Mouse (Mus musculus): ENCODE results near the gene Larp4b. TPM values are rescaled to one million over a fixed set of nuclear protein-coding genes. Genes with fewer than 3 reads are reported as not detected.

Gene Larp4b
- polyA plus RNA-seq, 1 experiment from 2014 or later = 31.2 TPM

DNA sequence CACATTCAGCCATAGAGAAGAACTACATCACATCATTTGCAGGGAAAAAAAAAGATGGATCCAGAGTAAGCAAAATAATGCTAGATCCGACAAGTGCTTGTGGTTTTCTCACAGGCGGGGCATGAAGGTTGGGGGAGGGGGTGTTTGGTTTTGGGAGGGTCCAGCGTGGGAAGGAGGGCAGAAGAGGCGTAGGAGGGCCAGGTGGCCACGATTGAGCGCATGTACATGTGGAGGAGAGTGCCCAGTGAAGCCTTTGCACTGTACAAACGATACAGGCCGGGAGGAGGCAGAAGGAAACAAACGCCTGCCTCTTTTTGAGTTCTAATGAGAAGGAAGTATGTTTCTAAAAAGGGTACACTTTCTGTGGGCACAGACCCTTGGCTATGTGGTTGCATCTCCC is 60.1 kb downstream of the Larp4b start:
- peaks cover 63% of the 10 kb centered on the region for H3K36me3 ChIP-seq
- H3K9me3 ChIP-seq = no peaks in the 10 kb centered on the region
- H3K9ac ChIP-seq = no peak overlapping the region
- H3K4me2 ChIP-seq = no peak overlapping the region
- no peaks in the 10 kb centered on the region for H3K4me1 ChIP-seq
- H3K27me3 ChIP-seq = no peaks in the 10 kb centered on the region
- ATAC-seq (ENCODE audit: borderline replicate concordance, extremely low read depth, low FRiP score, low TSS enrichment) = no peak
- WGBS = 73% methylated on average over 9 of the region's 9 CpGs
- no peak overlapping the region for H3K27ac ChIP-seq
- H3K4me3 ChIP-seq = no peak overlapping the region

DNA sequence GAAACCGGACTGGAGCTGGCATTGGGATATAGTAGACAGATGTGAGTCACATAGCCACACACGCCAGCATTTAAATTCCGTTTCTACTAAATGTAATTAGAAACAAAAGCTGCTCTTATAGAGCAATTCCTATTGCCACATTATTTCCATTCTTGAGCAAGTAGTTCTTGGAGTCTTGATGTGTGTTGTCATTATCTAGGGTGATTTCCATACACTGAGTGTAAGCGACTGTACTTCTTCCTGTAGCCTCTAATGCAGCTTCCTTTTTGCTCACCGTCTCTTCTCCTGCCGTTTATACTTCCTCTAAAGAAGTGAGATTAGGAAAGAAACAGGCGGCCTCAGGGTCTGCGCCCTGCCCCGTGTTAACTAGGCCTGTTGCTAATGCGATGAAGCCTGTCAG is 65.6 kb downstream of the Larp4b start:
- Histone ChIP-seq H3K9ac (no peak overlapping the region), H3K36me3 (peaks cover 68% of the 10 kb centered on the region), H3K4me2 (no peak overlapping the region), H3K4me3 (no peak overlapping the region), H3K4me1 (no peaks in the 10 kb centered on the region), H3K27ac (no peak overlapping the region), H3K27me3 (no peaks in the 10 kb centered on the region), H3K9me3 (no peaks in the 10 kb centered on the region)
- ATAC-seq (ENCODE audit: borderline replicate concordance, extremely low read depth, low FRiP score, low TSS enrichment) = no peak
- WGBS = 77% methylated on average over 10 of the region's 10 CpGs

DNA sequence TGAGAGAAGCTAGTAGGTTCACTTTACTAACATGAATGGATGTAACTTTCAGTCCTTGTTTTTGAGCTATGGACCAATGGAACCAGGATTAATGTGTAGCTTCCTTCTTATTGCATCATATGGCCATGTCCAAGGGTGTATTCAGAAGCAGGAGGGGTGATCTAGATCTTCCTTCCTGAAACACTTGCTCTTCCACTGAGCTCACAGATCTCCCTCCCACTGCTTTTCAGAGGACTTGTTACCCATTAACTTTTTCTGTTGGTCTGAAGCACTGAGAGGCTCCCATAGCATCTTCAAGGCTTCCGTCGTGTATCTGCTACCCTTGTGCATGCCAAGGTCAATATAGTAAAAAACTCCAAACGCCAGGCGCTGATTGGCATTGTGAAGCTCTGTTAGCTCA is 69.2 kb downstream of the Larp4b start:
- H3K4me3 ChIP-seq = no peak overlapping the region
- no peak overlapping the region for H3K27ac ChIP-seq
- WGBS = 90% methylated on average over 4 of the region's 4 CpGs
- H3K27me3 ChIP-seq = no peaks in the 10 kb centered on the region
- no peaks in the 10 kb centered on the region for H3K4me1 ChIP-seq
- no peak overlapping the region for H3K4me2 ChIP-seq
- peaks cover 81% of the 10 kb centered on the region for H3K36me3 ChIP-seq
- no peak for ATAC-seq (ENCODE audit: borderline replicate concordance, extremely low read depth, low FRiP score, low TSS enrichment)
- H3K9ac ChIP-seq = no peak overlapping the region
- H3K9me3 ChIP-seq = no peaks in the 10 kb centered on the region

DNA sequence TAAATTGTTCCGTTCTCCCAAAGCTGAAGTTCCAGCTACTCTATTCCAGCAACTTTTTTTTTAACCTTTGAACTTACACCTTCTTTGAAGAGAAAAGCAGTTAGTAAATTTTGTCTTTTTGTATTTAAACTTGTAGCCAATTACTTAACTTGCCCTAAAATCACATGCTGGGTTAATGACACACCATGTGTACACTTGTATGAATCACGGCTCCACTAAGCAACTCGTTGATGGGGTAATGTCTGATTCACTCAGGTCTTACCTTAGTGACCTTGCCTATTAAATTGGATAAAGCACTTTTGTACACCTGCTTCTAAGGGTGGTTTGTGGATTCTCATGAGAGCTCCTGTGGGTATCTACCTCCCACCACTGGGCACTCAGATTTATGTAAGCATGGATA is 74.2 kb downstream of the Larp4b start:
- H3K9me3 ChIP-seq = no peaks in the 10 kb centered on the region
- ATAC-seq (ENCODE audit: borderline replicate concordance, extremely low read depth, low FRiP score, low TSS enrichment) = no peak
- H3K27me3 ChIP-seq = no peaks in the 10 kb centered on the region
- H3K9ac ChIP-seq = no peak overlapping the region
- H3K27ac ChIP-seq = no peak overlapping the region
- H3K4me3 ChIP-seq = no peak overlapping the region
- no peaks in the 10 kb centered on the region for H3K4me1 ChIP-seq
- no peak overlapping the region for H3K4me2 ChIP-seq
- peaks cover 72% of the 10 kb centered on the region for H3K36me3 ChIP-seq
- 85% methylated on average over 3 of the region's 3 CpGs for WGBS

DNA sequence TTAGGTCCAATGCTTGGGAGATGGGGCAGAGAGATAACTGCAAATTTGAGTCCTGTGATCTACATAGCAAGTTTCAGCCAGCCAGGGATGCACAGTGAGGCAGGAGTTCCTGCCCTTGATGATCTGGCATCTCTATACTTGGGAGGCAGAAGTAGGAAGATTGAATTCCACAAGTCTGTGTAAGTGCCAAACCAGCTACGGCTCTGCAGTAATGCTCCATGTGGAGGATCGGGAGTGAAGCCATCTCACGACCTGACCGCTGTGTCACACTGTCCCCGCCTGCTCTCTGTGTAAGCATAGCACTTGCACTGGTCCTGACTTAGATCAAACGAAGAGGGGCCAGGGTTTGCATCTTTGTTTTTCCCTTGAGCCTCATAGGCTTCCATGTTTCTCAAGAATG is 75.9 kb downstream of the Larp4b start:
- Histone ChIP-seq H3K27ac (no peak overlapping the region), H3K9me3 (no peaks in the 10 kb centered on the region), H3K4me1 (no peaks in the 10 kb centered on the region), H3K27me3 (no peaks in the 10 kb centered on the region), H3K36me3 (peaks cover 72% of the 10 kb centered on the region), H3K4me3 (no peak overlapping the region), H3K4me2 (no peak overlapping the region), H3K9ac (no peak overlapping the region)
- 89% methylated on average over 6 of the region's 6 CpGs for WGBS
- ATAC-seq (ENCODE audit: borderline replicate concordance, extremely low read depth, low FRiP score, low TSS enrichment) = no peak

DNA sequence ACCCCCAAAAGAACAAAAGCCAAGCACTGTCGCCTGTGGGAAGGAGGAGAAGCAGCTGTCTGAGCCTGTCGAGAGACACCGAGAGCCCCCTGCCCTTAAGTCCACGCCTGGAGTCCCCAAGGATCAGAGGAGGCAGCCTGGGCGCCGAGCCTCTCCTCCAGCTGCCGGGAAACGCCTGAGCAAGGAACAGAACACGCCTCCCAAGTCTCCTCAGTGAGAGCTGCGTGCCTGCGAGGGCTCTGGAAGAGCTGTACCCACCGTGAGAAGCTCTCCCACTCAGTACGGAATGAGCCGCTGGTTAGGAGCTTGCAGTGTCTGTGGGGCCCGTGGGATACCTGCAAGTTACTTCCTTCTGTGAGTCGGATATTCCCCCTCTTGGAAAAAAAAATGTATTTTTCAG is 77.0 kb downstream of the Larp4b start:
- H3K4me1 ChIP-seq = no peaks in the 10 kb centered on the region
- H3K4me3 ChIP-seq = no peak overlapping the region
- WGBS = 79% methylated on average over 16 of the region's 16 CpGs

DNA sequence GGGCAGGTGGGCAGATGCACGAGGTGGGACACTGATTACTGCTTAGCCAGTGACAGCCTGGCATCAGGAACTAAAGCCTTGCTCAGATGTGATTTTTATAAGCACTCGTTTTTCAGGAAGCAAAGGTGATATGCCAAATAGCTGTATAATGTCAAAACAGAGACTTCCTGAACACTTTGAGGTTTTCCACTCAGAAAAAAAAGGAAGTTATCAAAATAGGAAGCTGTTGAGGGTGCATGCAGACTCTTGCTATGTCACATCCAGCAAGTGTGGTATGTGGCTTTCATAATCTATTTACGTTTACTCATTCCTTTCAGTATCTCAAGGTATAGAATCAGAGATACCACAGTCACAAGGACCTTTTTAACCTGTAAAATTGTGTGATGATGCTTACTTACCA is 79.7 kb downstream of the Larp4b start:
- Histone ChIP-seq H3K4me3 (no peak overlapping the region), H3K36me3 (peaks cover 39% of the 10 kb centered on the region), H3K4me2 (no peak overlapping the region), H3K27me3 (no peaks in the 10 kb centered on the region), H3K9me3 (no peaks in the 10 kb centered on the region), H3K27ac (no peak overlapping the region), H3K9ac (no peak overlapping the region), H3K4me1 (no peaks in the 10 kb centered on the region)
- 63% methylated on average over 3 of the region's 3 CpGs for WGBS
- no peak for ATAC-seq (ENCODE audit: borderline replicate concordance, extremely low read depth, low FRiP score, low TSS enrichment)

More for the DNA sequence above, 77.0 kb downstream of the Larp4b start:
- H3K27ac ChIP-seq = no peak overlapping the region
- H3K9me3 ChIP-seq = no peaks in the 10 kb centered on the region
- no peak overlapping the region for H3K9ac ChIP-seq
- H3K27me3 ChIP-seq = no peaks in the 10 kb centered on the region
- no peak for ATAC-seq (ENCODE audit: borderline replicate concordance, extremely low read depth, low FRiP score, low TSS enrichment)
- no peak overlapping the region for H3K4me2 ChIP-seq
- H3K36me3 ChIP-seq = peaks cover 62% of the 10 kb centered on the region

DNA sequence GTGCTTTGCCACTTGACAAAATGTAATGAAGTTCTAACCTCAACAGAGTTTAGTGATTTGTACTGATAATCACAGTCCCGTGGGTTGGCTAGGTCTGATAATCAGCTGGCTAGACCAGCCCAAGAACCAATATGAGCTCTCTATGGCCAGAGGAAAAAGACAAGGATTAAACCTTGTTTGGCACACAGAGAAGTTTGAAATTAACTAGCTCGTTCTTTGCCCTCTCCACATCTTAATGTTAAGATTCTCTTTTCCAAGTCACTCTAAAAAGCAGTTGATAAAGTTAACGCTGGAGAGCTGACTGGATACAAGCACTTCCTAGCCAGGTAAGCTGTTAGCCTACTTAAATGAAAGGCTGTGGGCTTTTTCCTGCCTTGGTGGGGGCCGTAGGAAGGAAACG is 81.5 kb downstream of the Larp4b start:
- H3K4me1 ChIP-seq = no peaks in the 10 kb centered on the region
- H3K27me3 ChIP-seq = no peaks in the 10 kb centered on the region
- H3K4me2 ChIP-seq = no peak overlapping the region
- no peak for ATAC-seq (ENCODE audit: borderline replicate concordance, extremely low read depth, low FRiP score, low TSS enrichment)
- H3K9me3 ChIP-seq = no peaks in the 10 kb centered on the region
- WGBS = 90% methylated on average over 5 of the region's 5 CpGs
- H3K27ac ChIP-seq = no peak overlapping the region
- H3K4me3 ChIP-seq = no peak overlapping the region
- H3K9ac ChIP-seq = no peak overlapping the region
- H3K36me3 ChIP-seq = peaks cover 23% of the 10 kb centered on the region

DNA sequence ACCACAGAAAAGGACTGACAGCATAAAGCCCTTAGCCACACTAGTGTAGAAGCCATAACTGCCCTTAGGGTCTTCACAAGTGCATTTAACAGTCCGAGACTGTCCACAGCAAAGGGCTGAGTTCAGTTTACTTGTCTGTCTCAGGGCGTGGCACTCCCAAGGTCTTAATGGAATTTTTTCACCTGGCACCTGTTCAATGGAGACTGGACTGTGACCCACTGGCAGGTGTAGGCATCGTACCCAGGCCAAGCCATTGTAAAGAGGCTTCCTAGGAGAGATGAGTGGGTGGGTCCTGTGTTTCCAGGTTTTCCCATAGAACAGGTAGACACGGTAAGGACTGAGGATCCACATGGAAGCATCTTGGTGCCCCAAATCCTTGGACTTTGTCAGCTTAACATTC is 84.6 kb downstream of the Larp4b start:
- Histone ChIP-seq H3K9me3 (no peaks in the 10 kb centered on the region), H3K36me3 (peaks cover 1% of the 10 kb centered on the region; the same call in 1 of the 2 replicates), H3K4me2 (no peak overlapping the region), H3K4me1 (no peaks in the 10 kb centered on the region), H3K4me3 (no peak overlapping the region), H3K9ac (no peak overlapping the region), H3K27ac (no peak overlapping the region), H3K27me3 (no peaks in the 10 kb centered on the region)
- WGBS = 87% methylated on average over 4 of the region's 4 CpGs
- ATAC-seq (ENCODE audit: borderline replicate concordance, extremely low read depth, low FRiP score, low TSS enrichment) = no peak

DNA sequence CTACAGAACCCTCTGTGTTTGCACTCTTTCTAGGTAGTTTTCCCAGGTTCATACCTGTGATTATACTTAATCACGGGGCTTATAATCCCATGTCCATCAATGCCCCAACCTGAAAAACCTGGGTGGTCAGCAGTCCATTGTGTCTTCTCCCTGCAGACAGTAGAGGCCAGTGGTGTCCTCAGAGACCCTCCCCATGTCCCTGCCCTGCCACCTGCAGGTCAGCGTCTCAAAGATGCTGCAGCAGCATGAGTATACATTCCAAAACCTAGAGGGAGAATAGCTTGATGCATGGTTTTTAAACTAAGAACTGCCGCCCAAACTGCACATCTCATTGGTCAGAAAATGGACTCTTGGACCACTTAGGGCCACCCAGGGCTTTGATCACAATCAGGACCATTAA is 85.0 kb downstream of the Larp4b start:
- H3K4me1 ChIP-seq = no peaks in the 10 kb centered on the region
- no peak overlapping the region for H3K4me2 ChIP-seq
- no peaks in the 10 kb centered on the region for H3K9me3 ChIP-seq
- H3K9ac ChIP-seq = no peak overlapping the region
- no peak overlapping the region for H3K27ac ChIP-seq
- no peak for ATAC-seq (ENCODE audit: borderline replicate concordance, extremely low read depth, low FRiP score, low TSS enrichment)
- H3K27me3 ChIP-seq = no peaks in the 10 kb centered on the region
- H3K36me3 ChIP-seq = no peaks in the 10 kb centered on the region
- H3K4me3 ChIP-seq = no peak overlapping the region
- 62% methylated on average over 3 of the region's 3 CpGs for WGBS

DNA sequence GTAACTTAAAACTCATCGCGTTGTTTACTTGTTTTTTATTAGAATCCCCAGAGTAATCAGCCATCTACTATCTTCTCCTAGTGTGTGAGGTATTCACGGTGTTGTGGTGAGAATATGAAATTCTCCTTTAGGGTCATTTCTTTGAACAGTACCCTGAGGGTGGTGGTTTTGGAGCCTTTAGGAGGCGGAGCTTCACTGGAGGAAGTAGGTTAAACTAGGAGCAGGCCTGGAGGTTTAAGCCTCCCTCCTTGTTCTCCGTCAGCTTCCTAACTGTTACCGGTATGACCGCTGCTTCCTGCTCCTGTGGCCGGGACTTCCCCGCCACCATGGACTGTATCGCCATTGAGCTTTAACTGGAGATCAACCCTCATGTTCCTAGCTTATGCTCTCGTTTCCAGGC is 86.5 kb downstream of the Larp4b start:
- no peak for ATAC-seq (ENCODE audit: borderline replicate concordance, extremely low read depth, low FRiP score, low TSS enrichment)
- Histone ChIP-seq H3K4me2 (0 out of 2 replicates have a peak overlapping the region, but pooled peaks have one; percentile 17), H3K9me3 (no peaks in the 10 kb centered on the region), H3K27ac (no peak overlapping the region), H3K9ac (no peak overlapping the region), H3K27me3 (no peaks in the 10 kb centered on the region), H3K36me3 (no peaks in the 10 kb centered on the region), H3K4me1 (no peaks in the 10 kb centered on the region), H3K4me3 (no peak overlapping the region)
- WGBS = 50% methylated on average over 11 of the region's 11 CpGs

DNA sequence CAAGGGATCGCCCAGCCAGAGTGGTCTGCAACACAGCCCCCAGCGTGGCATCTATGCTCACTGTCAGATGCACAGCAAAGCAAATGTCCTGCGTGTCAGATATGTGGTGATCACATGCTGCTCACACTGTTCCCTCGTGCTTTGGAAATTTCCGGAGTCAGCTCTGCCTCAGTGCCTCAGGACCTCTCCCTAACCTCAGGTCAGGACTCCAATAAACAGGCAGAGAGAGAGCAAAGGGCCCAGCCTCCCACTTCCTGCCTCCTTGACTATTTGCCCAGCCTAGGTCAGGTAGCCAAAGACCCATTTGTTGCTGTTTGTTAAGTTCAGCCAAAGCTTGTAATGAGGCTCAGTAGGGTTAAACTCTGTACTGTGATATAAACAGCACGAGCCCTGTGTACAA is 87.4 kb downstream of the Larp4b start:
- 65% methylated on average over 6 of the region's 6 CpGs for WGBS
- no peaks in the 10 kb centered on the region for H3K36me3 ChIP-seq
- no peaks in the 10 kb centered on the region for H3K27me3 ChIP-seq
- no peaks in the 10 kb centered on the region for H3K4me1 ChIP-seq
- no peak for ATAC-seq (ENCODE audit: borderline replicate concordance, extremely low read depth, low FRiP score, low TSS enrichment)
- H3K9ac ChIP-seq = no peak overlapping the region
- H3K4me3 ChIP-seq = no peak overlapping the region
- H3K4me2 ChIP-seq = no peak overlapping the region
- no peak overlapping the region for H3K27ac ChIP-seq
- H3K9me3 ChIP-seq = no peaks in the 10 kb centered on the region

DNA sequence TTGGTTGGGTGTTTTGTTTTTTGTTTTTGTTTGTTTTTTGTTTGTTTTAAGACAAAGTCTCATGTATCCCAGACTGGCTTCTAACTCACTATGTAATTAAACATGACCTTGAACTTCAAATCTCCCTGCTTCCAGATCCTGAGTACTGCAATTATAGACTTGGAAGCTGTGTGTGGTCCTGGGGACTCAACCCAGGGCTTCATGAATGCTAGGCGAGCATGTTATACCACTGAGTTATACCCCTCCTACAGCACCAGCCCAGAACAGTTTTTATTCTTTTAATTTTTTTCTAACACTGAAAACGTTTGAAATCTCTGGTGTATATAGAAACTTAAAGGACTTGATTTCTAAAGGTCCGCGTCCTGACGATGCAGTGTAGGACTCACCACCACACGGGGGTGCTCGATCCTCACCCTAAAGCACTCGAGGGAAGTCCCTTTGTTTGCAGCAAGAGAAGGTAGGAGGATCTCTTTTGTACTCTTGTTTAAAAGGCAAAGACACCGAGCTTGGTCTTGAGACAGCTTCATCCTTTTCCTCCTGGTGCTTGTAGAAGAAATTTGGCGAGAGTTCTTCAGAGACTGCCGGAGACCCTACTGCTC is 88.1 kb downstream of the Larp4b start:
- H3K9me3 ChIP-seq = no peaks in the 10 kb centered on the region
- H3K4me1 ChIP-seq = no peaks in the 10 kb centered on the region
- no peaks in the 10 kb centered on the region for H3K27me3 ChIP-seq
- H3K27ac ChIP-seq = no peak overlapping the region
- ATAC-seq (ENCODE audit: borderline replicate concordance, extremely low read depth, low FRiP score, low TSS enrichment) = no peak; the same call in 1 of the 2 replicates
- WGBS = 11% methylated on average over 11 of the region's 11 CpGs
- H3K4me2 ChIP-seq = no peak overlapping the region
- H3K36me3 ChIP-seq = no peaks in the 10 kb centered on the region
- H3K9ac ChIP-seq = no peak overlapping the region
- H3K4me3 ChIP-seq = no peak overlapping the region

Measured in lung, embryonic 15.5 days (tissue).